Mouse (Mus musculus): Measurements from ENCODE around the gene Iqsec1. TPM values are rescaled to one million over a fixed set of nuclear protein-coding genes. Genes with fewer than 3 reads are reported as not detected.

Iqsec1 gene
- total and polyA plus RNA-seq, 3 experiments = 17.0 to 90.4 (median 83.5) TPM

DNA sequence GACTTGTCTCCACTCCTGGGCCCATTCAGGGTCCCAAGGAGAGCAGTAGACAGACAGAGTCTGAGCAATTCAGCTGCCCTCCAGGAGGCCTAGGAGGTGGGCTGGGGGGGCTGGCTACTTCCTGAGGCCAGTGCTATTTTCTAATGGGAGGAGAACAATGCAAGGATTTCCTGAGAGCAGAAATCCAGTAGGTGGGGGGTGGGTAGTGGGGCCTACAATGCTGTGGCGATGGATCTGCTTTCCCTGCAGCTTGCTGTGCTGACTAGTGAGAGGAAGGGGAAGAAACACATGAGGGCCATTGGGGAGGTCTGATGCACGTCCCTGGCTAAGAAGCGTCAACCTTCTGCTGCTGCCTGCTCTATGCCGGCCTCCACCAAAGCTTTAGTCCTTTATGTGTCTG is 309.7 kb downstream of the Iqsec1 start:
- no peak for TF ChIP-seq JUND (conservative IDR thresholded peaks at IDR 0.05; ENCODE audit: low read depth, low read length)
- no peak for TF ChIP-seq NRF1 (IDR thresholded peaks at IDR 0.05; ENCODE audit: low read depth, low read length)
- TF ChIP-seq NELFE (IDR thresholded peaks at IDR 0.05; ENCODE audit: low read depth, low read length) = no peak
- TF ChIP-seq RAD21 (IDR thresholded peaks at IDR 0.05; ENCODE audit: low read depth, low read length) = no peak
- no peak for TF ChIP-seq CTCF (conservative IDR thresholded peaks at IDR 0.05 in 1 of 2, IDR thresholded peaks at IDR 0.05 in 1 of 2; ENCODE audit: low read depth in 2 of 2, low read length in 2 of 2)
- DNase-seq (ENCODE audit: extremely low read depth) = no peak
- H3K4me1 ChIP-seq (ENCODE audit: control insufficient read depth in 1 of 2, insufficient read depth in 2 of 2) = peaks cover 0 to 24% of the 10 kb centered on the region in 2 experiments; a peak in 2 of 4 replicates
- H3K79me2 ChIP-seq (replicated peaks; ENCODE audit: control insufficient read depth, extremely low read depth, insufficient read depth, poor library complexity, severe bottlenecking) = no peaks in the 10 kb centered on the region
- no peaks in the 10 kb centered on the region for H3K9me3 ChIP-seq (replicated peaks; ENCODE audit: low read length)
- H3K4me3 ChIP-seq (replicated peaks in 1 of 3; ENCODE audit: low read depth in 2 of 3, low read length in 2 of 3, poor library complexity in 1 of 3) = no peak overlapping the region
- no peak overlapping the region for H3K27ac ChIP-seq (ENCODE audit: insufficient read depth, low read depth)
- dilution Hi-C loops (cut with MboI; ENCODE audit: extremely low pct_ligation_motif_present, extremely low pct_unique_long_range_greater_than_20kb, low sequenced_read_pairs) = no loop called here
- peaks cover 91 to 98% of the 10 kb centered on the region in 2 experiments for H3K36me3 ChIP-seq (replicated peaks in 1 of 2; ENCODE audit: control insufficient read depth in 1 of 2, insufficient read depth in 1 of 2, low read length in 1 of 2)
- no peak overlapping the region for H3K4me2 ChIP-seq (ENCODE audit: insufficient read depth, low read depth, poor library complexity, severe bottlenecking)
- no peaks in the 10 kb centered on the region for H3K27me3 ChIP-seq (replicated peaks)
- no peak overlapping the region for H3K9ac ChIP-seq (ENCODE audit: insufficient read depth, low read depth)
- in situ Hi-C loops (cut with MboI; ENCODE audit: low pct_ligation_motif_present, low pct_unique_long_range_greater_than_20kb, low sequenced_read_pairs) = no loop called here

DNA sequence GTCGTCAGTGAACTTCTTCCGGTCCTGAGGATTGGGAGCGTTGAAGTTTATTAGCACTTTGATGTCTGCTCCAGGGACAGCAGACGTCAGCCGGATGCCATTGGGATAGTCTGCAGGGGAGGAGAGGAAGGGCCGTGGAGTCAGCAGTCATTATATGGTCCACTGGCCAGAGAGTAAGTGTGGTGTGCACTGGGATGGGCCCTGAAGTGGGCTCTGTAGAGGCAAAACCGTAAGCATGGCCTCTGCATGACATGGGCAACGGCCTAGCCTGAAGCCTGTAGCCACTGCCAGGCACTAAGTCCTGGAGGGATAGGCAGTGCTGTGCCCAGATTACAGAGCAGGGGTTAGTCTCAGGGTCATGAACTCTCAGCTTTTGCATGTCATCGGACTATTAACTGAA is 319.8 kb downstream of the Iqsec1 start:
- dilution Hi-C loops (cut with MboI; ENCODE audit: extremely low pct_ligation_motif_present, extremely low pct_unique_long_range_greater_than_20kb, low sequenced_read_pairs) (no loop called here), in situ Hi-C loops (cut with MboI; ENCODE audit: low pct_ligation_motif_present, low pct_unique_long_range_greater_than_20kb, low sequenced_read_pairs) (loop anchor here (10.0 to 25.0 kb wide), 2 partner anchors 56 to 144 kb away; no protein-coding TSS in a partner anchor)
- no peaks in the 10 kb centered on the region for H3K4me1 ChIP-seq (ENCODE audit: control insufficient read depth in 1 of 2, insufficient read depth in 2 of 2)
- no peak for TF ChIP-seq ZC3H11A (IDR thresholded peaks at IDR 0.05; ENCODE audit: low read depth, low read length)
- no peak for TF ChIP-seq ZKSCAN1 (IDR thresholded peaks at IDR 0.05; ENCODE audit: borderline replicate concordance, low read depth, low read length)
- TF ChIP-seq SMC3 (IDR thresholded peaks at IDR 0.05; ENCODE audit: low read depth, low read length) = no peak
- TF ChIP-seq HCFC1 (IDR thresholded peaks at IDR 0.05; ENCODE audit: low read depth, low read length) = no peak
- no peak for TF ChIP-seq MEF2A (IDR thresholded peaks at IDR 0.05; ENCODE audit: borderline replicate concordance, low read depth, low read length)
- TF ChIP-seq MAFK (IDR thresholded peaks at IDR 0.05; ENCODE audit: insufficient replicate concordance, low read length) = no peak
- TF ChIP-seq MAX (IDR thresholded peaks at IDR 0.05; ENCODE audit: low read length) = no peak
- no peak for TF ChIP-seq TCF12 (IDR thresholded peaks at IDR 0.05; ENCODE audit: low read depth, low read length)
- no peak for TF ChIP-seq NRF1 (IDR thresholded peaks at IDR 0.05; ENCODE audit: low read depth, low read length)
- no peak for TF ChIP-seq MXI1 (IDR thresholded peaks at IDR 0.05; ENCODE audit: low read depth, low read length)
- no peak for TF ChIP-seq MYC (IDR thresholded peaks at IDR 0.05; ENCODE audit: low read depth, low read length)
- TF ChIP-seq MAZ (IDR thresholded peaks at IDR 0.05; ENCODE audit: low read depth, low read length) = no peak
- TF ChIP-seq PAX5 (IDR thresholded peaks at IDR 0.05; ENCODE audit: low read length) = no peak
- TF ChIP-seq ZMIZ1 (IDR thresholded peaks at IDR 0.05; ENCODE audit: low read depth, low read length) = no peak
- TF ChIP-seq RCOR1 (conservative IDR thresholded peaks at IDR 0.05; ENCODE audit: low read depth, low read length) = no peak
- no peak for TF ChIP-seq CHD2 (IDR thresholded peaks at IDR 0.05; ENCODE audit: low read length)
- no peak overlapping the region for H3K9ac ChIP-seq (ENCODE audit: insufficient read depth, low read depth)
- no peaks in the 10 kb centered on the region for H3K27me3 ChIP-seq (replicated peaks)
- peaks cover 96 to 100% of the 10 kb centered on the region in 2 experiments for H3K36me3 ChIP-seq (replicated peaks in 1 of 2; ENCODE audit: control insufficient read depth in 1 of 2, insufficient read depth in 1 of 2, low read length in 1 of 2)
- H3K27ac ChIP-seq (ENCODE audit: insufficient read depth, low read depth) = no peak overlapping the region
- no peak overlapping the region for H3K4me2 ChIP-seq (ENCODE audit: insufficient read depth, low read depth, poor library complexity, severe bottlenecking)
- no peak overlapping the region for H3K4me3 ChIP-seq (replicated peaks in 1 of 3; ENCODE audit: low read depth in 2 of 3, low read length in 2 of 3, poor library complexity in 1 of 3)
- H3K9me3 ChIP-seq (replicated peaks; ENCODE audit: low read length) = no peaks in the 10 kb centered on the region
- no peaks in the 10 kb centered on the region for H3K79me2 ChIP-seq (replicated peaks; ENCODE audit: control insufficient read depth, extremely low read depth, insufficient read depth, poor library complexity, severe bottlenecking)
- no peak for DNase-seq (ENCODE audit: extremely low read depth)
